Mouse (Mus musculus): ENCODE results near the gene Mink1. TPM values are rescaled to one million over a fixed set of nuclear protein-coding genes. Genes with fewer than 3 reads are reported as not detected.
A peak's percentile ranks its signal among the peaks of the same experiment; 100 is the strongest.

Gene Mink1
- total RNA-seq, 2 experiments from 2014 or later, result 411 to 445 TPM

DNA sequence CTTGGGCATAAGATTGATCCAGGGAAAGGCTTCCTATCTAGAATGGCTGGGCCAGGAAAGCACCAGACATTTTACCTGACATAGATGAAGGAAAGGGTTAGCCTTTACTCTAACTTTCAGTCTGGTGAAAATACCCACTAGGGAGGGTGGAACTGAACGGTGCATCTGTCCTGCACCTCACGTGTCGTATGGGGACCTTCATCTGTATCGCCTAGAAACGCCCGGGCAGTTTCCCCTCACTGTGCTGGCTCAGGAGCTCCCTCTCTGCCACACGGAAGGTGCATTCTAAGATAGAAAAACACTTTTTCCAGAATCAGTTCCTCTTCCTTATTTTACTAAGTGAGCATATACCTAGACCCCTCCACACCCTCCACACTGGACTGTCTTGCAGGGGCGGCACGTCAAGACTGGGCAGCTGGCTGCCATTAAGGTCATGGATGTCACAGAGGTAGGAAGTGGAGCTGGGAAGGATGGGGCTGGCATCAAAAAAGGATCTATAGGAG lies 35.8 kb downstream of the Mink1 start:
- 0 out of 2 replicates have a peak overlapping the region, but pooled peaks have one; percentile 2 for H3K27ac ChIP-seq
- H3K4me3 ChIP-seq, result no peak overlapping the region
- intact Hi-C loops (cut with DNase I), result no loop called here
- no peak for TF ChIP-seq CTCF (IDR thresholded peaks at IDR 0.05)
- no peak for DNase-seq (ENCODE audit: extremely low spot score in 1 of 2, low spot score in 2 of 2)

DNA sequence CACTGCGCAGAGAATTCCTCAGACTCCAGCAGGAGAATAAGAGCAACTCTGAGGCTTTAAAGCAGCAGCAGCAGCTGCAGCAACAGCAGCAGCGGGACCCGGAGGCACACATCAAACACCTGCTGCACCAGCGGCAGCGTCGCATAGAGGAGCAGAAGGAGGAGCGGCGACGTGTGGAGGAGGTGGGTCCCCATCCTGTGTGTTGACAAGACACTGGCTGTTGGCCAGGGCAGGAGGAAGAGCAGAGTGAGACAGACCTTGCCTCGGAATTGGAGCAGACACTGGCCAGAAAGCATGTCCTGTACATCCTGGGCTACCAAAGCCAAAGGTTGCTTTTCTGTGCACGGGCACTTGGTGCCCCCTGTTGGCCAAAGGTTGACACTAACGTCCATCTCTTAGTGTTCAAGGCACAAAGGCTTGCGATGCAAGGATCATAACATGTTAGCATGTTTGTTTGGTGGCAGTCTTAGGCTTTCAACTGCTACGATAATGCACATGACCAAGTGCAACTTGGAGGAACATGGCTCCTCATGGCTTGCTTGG lies 42.4 kb downstream of the Mink1 start:
- DNase-seq (ENCODE audit: extremely low spot score in 1 of 2, low spot score in 2 of 2), result peak; percentile 61 to 69
- H3K4me3 ChIP-seq, result no peak overlapping the region
- no peak overlapping the region for H3K27ac ChIP-seq
- intact Hi-C loops (cut with DNase I), result loop anchor here (2.0 kb wide), 2 partner anchors 64 to 88 kb away; partner anchors contain the start of gene Pld2
- peak; percentile 84 for TF ChIP-seq CTCF (IDR thresholded peaks at IDR 0.05)

DNA sequence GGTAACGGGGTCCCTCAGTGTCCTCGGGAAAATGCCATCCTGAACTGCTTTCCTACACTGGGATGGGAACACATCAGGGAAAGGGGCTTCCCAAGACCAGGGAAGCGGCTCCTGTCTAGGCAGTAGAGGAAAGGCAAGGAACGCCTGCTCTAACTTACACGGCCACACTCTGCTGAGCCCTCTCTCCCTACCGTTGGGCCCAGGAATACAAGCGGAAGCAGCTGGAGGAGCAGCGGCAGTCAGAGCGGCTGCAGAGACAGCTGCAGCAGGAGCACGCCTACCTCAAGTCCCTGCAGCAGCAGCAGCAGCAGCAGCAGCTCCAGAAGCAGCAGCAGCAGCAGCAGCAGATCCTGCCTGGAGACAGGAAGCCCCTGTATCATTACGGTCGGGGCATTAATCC lies 44.0 kb downstream of the Mink1 start:
- intact Hi-C loops (cut with DNase I), result no loop called here
- no peak for TF ChIP-seq CTCF (IDR thresholded peaks at IDR 0.05)
- Histone ChIP-seq H3K4me3 (no peak overlapping the region), H3K27ac (no peak overlapping the region)
- DNase-seq (ENCODE audit: extremely low spot score in 1 of 2, low spot score in 2 of 2), result no peak

GRCm38 (mm10) chr11:70607611-70608010 lies 44.9 kb downstream of the Mink1 start:
- intact Hi-C loops (cut with DNase I), result no loop called here
- DNase-seq (ENCODE audit: extremely low spot score in 1 of 2, low spot score in 2 of 2), result no peak
- Histone ChIP-seq H3K27ac (no peak overlapping the region), H3K4me3 (no peak overlapping the region)
- no peak for TF ChIP-seq CTCF (IDR thresholded peaks at IDR 0.05)

DNA sequence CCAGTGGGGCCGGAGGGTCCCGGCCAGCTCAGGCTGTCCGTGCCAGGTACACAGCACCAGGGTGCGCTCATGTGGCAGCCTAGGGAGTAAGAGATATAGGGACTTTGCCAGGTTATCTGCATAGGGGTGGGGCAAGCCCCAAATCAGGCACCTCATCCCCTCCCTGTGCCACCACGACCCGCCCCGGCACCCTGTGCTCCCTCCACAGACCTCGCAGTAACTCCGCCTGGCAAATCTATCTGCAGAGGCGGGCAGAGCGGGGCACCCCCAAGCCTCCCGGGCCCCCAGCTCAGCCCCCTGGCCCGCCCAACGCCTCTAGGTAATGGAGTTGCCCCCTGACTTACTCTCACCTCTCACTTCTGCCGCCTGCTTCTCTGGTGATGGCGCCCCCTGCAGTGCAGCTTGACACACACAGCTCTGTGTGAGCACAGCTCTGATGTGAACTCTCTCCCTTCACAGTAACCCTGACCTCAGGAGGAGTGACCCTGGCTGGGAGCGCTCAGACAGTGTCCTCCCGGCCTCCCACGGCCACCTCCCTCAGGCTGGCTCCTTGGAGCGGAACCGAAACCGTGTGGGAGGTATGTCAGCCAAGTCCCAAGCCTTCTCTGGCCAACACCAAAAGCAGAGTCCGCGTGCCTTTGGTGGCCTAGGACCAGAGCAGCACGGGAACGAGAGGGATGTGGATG lies 45.8 kb downstream of the Mink1 start:
- no peak for DNase-seq (ENCODE audit: extremely low spot score in 1 of 2, low spot score in 2 of 2)
- H3K4me3 ChIP-seq, result no peak overlapping the region
- intact Hi-C loops (cut with DNase I), result no loop called here
- no peak overlapping the region for H3K27ac ChIP-seq
- peak; percentile 42 for TF ChIP-seq CTCF (IDR thresholded peaks at IDR 0.05)

DNA sequence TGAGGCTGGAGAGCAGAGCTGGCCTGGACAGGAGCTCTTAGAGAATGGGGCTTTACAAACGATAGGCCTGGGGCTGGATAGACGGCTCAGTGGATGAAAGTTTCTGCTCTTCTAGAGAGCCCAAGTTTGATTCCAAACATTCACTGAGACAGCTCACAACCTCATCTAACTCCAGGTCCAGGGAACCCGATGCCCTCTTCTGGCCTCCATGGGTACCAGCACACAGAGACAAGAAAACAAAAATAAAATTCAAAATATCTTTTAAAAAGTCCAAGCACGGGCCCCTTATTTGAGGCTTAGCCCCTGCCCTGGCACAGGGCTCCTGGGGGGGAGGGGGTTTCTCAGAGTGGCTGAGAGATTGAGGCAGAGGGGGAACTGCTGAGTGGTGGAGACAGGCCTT lies 48.1 kb downstream of the Mink1 start:
- H3K27ac ChIP-seq, result no peak overlapping the region
- peak; percentile 23 for TF ChIP-seq CTCF (IDR thresholded peaks at IDR 0.05)
- H3K4me3 ChIP-seq, result no peak overlapping the region
- no peak for DNase-seq (ENCODE audit: extremely low spot score in 1 of 2, low spot score in 2 of 2)
- intact Hi-C loops (cut with DNase I), result no loop called here

DNA sequence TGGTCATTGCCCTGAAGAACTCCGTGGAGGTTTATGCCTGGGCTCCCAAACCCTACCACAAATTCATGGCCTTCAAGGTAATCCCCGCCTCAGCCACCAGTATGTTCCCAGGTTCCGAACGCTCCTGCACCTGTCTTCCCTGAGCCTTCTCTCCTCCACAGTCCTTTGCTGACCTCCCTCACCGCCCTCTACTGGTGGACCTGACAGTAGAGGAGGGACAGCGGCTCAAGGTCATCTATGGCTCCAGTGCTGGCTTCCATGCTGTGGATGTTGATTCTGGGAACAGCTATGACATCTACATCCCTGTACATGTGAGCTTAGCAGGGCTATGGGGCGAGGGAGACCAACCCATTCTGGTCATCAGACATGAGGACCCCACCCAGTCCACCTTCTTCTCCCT lies 49.8 kb downstream of the Mink1 start:
- TF ChIP-seq CTCF (IDR thresholded peaks at IDR 0.05), result peak; percentile 8; the same call in 1 of the 2 replicates
- Histone ChIP-seq H3K4me3 (no peak overlapping the region), H3K27ac (no peak overlapping the region)
- DNase-seq (ENCODE audit: extremely low spot score in 1 of 2, low spot score in 2 of 2), result no peak
- intact Hi-C loops (cut with DNase I), result no loop called here

GRCm38 (mm10) chr11:70615074-70615473 lies 52.4 kb downstream of the Mink1 start:
- Histone ChIP-seq H3K27ac (no peak overlapping the region), H3K4me3 (0 out of 2 replicates have a peak overlapping the region, but pooled peaks have one; percentile 1)
- no peak; the same call in 1 of the 2 replicates for TF ChIP-seq CTCF (IDR thresholded peaks at IDR 0.05)
- no peak for DNase-seq (ENCODE audit: extremely low spot score in 1 of 2, low spot score in 2 of 2)
- intact Hi-C loops (cut with DNase I), result no loop called here

DNA sequence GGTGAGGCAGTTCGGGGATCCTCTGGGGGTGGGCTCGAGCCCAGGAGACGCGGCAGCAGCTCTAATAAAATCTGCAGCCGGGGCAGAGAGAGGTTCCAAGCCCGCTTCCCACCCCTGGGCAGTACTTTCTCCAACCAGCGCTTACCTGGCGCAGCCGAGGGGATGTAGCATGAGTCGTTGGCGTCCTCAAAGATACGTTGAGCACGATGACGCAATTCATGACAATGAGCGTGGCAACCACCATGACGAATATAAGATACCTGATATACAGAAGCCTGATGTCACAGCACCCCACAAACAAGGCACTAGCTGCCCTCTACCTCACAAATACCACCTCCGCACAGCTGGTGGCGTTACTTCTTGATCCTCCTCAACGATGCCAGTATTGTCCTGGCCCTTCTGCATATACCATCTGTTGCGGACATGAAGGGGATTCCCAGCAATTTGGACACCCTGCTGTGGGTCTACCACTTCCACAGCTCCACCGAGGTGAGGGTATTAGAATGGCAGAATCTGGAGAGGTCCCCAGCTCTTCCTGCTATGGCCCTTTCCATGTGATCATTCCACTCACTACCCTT lies 52.9 kb downstream of the Mink1 start, which contains the start of gene 4930544D05Rik:
Gene 4930544D05Rik (plus strand): TSS at position 333 of the 578 bp plus-strand sequence.
- Histone ChIP-seq H3K4me3 (0 out of 2 replicates have a peak within 1 kb of the TSS, but pooled peaks have one; percentile 1), H3K27ac (no peak within 1 kb of the TSS)
- intact Hi-C loops (cut with DNase I), result no loop called here
- TF ChIP-seq CTCF (IDR thresholded peaks at IDR 0.05), result no peak
- DNase-seq (ENCODE audit: extremely low spot score in 1 of 2, low spot score in 2 of 2), result no peak

- intact Hi-C loops (cut with DNase I), result no loop called here
- Histone ChIP-seq H3K4me3 (no peak within 1 kb of the TSS), H3K27ac (no peak within 1 kb of the TSS)
- no peak for TF ChIP-seq CTCF (IDR thresholded peaks at IDR 0.05)
- no peak for DNase-seq (ENCODE audit: extremely low spot score in 1 of 2, low spot score in 2 of 2)
These were observed 56.4 kb downstream of the Mink1 start, which contains the start of gene Chrne for GRCm38 (mm10) chr11:70619101-70619500. Chrne (minus strand) TSS chr11:70619216.

DNA sequence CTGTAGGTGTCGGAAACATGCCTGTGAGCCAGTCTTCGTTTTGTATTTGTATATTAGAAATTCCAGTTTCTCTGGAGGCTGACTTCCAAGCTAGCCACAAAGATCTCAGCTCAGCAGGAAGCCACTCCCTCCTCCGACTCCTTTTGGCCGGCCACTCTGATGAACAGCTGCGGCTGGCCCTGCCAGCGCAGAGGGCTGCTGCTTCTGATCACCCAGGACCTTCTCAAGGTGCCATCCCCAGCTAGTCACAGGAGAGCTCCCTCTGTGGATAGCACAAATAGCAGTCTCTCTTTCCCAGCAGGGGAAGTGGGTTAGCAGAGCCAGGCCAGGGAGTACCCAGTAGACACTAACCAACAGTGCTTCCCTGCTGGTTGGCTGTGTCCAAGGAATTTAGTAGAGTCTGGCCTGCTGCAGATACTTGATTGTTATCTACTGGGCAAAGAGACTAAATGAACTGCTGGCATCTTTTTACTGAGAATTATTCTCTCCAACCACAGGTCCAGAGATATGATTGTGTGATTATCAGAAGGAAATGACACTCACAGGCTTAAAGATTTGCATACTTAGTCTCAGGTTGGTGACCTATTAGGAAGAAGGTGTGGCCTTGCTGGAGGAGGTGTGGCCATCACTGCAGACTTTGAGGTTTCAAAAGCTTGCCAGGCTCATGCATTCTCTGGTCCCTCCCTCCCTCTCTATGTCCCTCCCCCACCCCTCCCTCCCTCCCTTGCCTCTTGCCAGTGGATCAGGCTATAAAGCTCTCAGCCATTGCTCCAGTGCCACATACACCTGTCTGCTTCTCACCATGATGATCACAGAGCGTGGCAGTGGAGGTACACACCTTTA lies 59.5 kb downstream of the Mink1 start:
- TF ChIP-seq CTCF (IDR thresholded peaks at IDR 0.05), result no peak
- intact Hi-C loops (cut with DNase I), result no loop called here

More for the DNA sequence above, 59.5 kb downstream of the Mink1 start:
- DNase-seq (ENCODE audit: extremely low spot score in 1 of 2, low spot score in 2 of 2), result no peak
- Histone ChIP-seq H3K4me3 (no peak overlapping the region), H3K27ac (no peak overlapping the region)

Measured in left cerebral cortex, adult 2 months (tissue).